Mouse (Mus musculus): ENCODE data around the gene Lrmp. TPM values are rescaled to one million over a fixed set of nuclear protein-coding genes. Genes with fewer than 3 reads are reported as not detected.

The Lrmp gene
- polyA plus RNA-seq, 1 experiment from 2014 or later, result 3.5 TPM

DNA sequence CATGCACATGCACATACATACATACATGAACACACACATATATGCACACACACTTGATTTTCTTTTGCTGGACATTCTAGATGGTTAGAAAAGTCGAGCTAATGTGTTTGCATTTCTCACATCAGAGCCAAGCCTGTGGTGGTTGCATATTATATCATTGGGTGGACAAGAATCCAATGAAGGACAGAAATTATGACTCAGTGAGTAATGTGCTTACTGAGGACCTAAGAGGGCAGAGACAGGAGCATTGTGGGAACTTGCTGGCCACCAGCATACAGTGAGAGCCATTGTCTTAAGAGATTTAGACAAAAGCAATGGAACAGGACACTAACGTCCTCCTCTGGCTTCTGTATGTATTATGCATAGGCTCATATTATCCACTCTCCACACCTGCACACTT lies 892 bp upstream of the Lrmp start:
- ATAC-seq (ENCODE audit: insufficient read depth, low FRiP score, low TSS enrichment) (no peak), DNase-seq (ENCODE audit: low spot score) (no peak)
- Histone ChIP-seq H3K27ac (ENCODE audit: low read depth, low read length) (no peak overlapping the region), H3K4me3 (ENCODE audit: low read depth, low read length) (no peak overlapping the region), H3K9ac (ENCODE audit: low read length) (no peak overlapping the region), H3K4me1 (ENCODE audit: control insufficient read depth, insufficient read depth, low read length) (peaks cover 5% of the 10 kb centered on the region; the same call in 1 of the 2 replicates), H3K27me3 (ENCODE audit: control insufficient read depth, insufficient read depth, low read length) (no peaks in the 10 kb centered on the region), H3K4me2 (ENCODE audit: low read depth) (no peak overlapping the region), H3K9me3 (ENCODE audit: control insufficient read depth, low read length) (no peaks in the 10 kb centered on the region), H3K36me3 (ENCODE audit: control insufficient read depth, insufficient read depth, low read length) (no peaks in the 10 kb centered on the region)
- WGBS, result 87% methylated on average over 2 of the region's 2 CpGs

DNA sequence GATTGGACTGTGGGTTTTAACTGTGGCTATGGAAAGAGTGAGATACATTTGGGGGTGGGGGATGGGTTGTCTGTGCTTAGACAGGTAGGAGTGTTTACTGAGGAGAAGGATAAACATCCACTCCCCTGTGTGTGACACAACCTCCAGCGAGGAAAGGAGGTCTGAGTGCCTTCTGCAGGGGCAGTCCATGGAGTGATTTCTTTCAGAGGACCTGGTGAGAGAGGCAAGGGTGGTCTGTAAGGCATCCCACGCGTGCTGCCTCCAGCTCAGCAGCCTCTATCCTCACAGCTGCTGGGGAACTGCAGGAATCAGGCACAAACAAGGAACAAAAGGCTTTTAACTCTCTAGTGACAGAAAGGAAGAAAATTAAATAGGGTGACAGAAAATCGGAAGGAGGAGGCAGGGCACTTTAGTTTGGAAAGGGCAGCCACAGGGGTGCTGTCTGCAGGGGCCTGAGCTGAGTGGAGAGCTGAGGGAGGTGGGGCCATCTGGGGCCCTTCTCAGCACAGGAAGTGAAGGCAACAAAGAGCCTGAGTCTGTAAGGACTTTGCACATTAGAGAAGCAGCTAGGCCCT lies 732 bp downstream of the Lrmp start:
- Histone ChIP-seq H3K9ac (ENCODE audit: low read length) (peak overlapping the region; percentile 20), H3K36me3 (ENCODE audit: control insufficient read depth, insufficient read depth, low read length) (no peaks in the 10 kb centered on the region), H3K4me2 (ENCODE audit: low read depth) (no peak overlapping the region), H3K9me3 (ENCODE audit: control insufficient read depth, low read length) (no peaks in the 10 kb centered on the region), H3K27ac (ENCODE audit: low read depth, low read length) (peak overlapping the region; percentile 2; the same call in 1 of the 2 replicates), H3K4me3 (ENCODE audit: low read depth, low read length) (no peak overlapping the region), H3K27me3 (ENCODE audit: control insufficient read depth, insufficient read depth, low read length) (no peaks in the 10 kb centered on the region), H3K4me1 (ENCODE audit: control insufficient read depth, insufficient read depth, low read length) (peaks cover 5% of the 10 kb centered on the region; the same call in 1 of the 2 replicates)
- ATAC-seq (ENCODE audit: insufficient read depth, low FRiP score, low TSS enrichment), result peak; percentile 89
- WGBS, result 9% methylated on average over 4 of the region's 4 CpGs
- DNase-seq (ENCODE audit: low spot score), result peak; percentile 53

DNA sequence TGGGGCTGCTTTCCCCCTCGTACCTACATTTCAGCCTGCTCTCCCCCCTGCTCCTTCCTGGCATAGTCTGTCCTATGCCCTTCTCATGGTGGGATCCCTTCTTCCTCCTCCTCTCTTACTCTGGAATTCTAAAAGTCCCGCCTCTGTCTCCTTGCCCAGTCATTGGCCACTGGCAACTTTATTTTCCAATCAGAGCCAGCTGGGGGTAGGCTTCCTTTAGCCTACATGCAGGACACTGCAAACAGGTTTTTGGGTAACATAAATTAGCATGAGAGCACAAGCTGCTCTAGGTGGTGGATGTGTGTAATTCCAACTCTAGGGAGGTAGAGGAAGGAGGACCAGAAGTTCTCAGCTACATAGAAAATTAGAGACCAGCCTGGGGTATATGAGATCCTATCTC lies 4.6 kb downstream of the Lrmp start:
- H3K9ac ChIP-seq (ENCODE audit: low read length), result no peak overlapping the region
- WGBS, result 75% methylated on average over 2 of the region's 2 CpGs
- peaks cover 9% of the 10 kb centered on the region for H3K4me1 ChIP-seq (ENCODE audit: control insufficient read depth, insufficient read depth, low read length)
- H3K4me3 ChIP-seq (ENCODE audit: low read depth, low read length), result no peak overlapping the region
- no peak overlapping the region for H3K4me2 ChIP-seq (ENCODE audit: low read depth)
- H3K27me3 ChIP-seq (ENCODE audit: control insufficient read depth, insufficient read depth, low read length), result no peaks in the 10 kb centered on the region
- H3K36me3 ChIP-seq (ENCODE audit: control insufficient read depth, insufficient read depth, low read length), result no peaks in the 10 kb centered on the region
- no peak overlapping the region for H3K27ac ChIP-seq (ENCODE audit: low read depth, low read length)
- ATAC-seq (ENCODE audit: insufficient read depth, low FRiP score, low TSS enrichment), result no peak
- no peaks in the 10 kb centered on the region for H3K9me3 ChIP-seq (ENCODE audit: control insufficient read depth, low read length)
- DNase-seq (ENCODE audit: low spot score), result no peak

DNA sequence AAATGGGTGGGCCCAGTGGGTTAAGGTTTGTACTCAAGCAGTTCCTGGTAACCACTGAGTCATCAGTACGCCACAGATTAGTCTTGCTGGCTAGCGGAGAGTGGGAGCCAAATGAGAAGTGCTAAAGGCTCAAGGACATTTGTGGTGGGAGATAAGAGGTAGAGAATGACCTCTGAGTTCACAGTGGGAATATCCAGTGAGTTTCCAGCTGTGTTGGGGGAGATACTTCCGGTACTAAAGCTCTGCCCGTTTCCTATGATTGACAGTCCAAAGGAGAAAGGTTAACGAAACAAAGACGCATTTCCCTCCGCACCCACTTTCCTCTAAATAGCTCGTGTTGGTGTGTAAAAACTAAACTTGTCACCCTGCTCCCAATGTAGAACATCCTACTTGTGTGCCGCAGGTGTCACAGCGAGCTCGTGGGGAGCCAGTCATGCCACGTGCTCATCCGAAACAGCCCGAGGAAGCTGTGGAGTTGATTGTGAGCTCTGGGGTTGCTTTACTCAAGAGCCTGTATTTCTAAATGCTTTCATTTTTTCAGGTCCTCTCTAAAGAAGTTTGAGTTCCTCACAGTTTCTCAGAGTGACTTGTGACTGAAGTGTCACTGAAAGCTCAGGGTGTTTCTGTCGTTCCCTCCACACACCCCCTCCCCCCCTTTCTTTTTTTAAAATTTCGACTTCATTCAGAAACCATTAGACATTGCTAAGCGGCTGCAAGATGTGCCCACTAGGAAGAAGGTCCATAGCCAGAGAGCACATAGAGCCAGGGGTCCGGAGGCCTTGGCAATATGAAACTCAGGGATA lies 5.5 kb downstream of the Lrmp start:
- WGBS, result 58% methylated on average over 18 of the region's 18 CpGs
- Histone ChIP-seq H3K36me3 (ENCODE audit: control insufficient read depth, insufficient read depth, low read length) (no peaks in the 10 kb centered on the region), H3K4me1 (ENCODE audit: control insufficient read depth, insufficient read depth, low read length) (peaks cover 9% of the 10 kb centered on the region), H3K27ac (ENCODE audit: low read depth, low read length) (no peak overlapping the region), H3K4me2 (ENCODE audit: low read depth) (no peak overlapping the region), H3K9me3 (ENCODE audit: control insufficient read depth, low read length) (no peaks in the 10 kb centered on the region), H3K4me3 (ENCODE audit: low read depth, low read length) (no peak overlapping the region), H3K27me3 (ENCODE audit: control insufficient read depth, insufficient read depth, low read length) (no peaks in the 10 kb centered on the region), H3K9ac (ENCODE audit: low read length) (no peak overlapping the region)
- ATAC-seq (ENCODE audit: insufficient read depth, low FRiP score, low TSS enrichment) (no peak), DNase-seq (ENCODE audit: low spot score) (no peak)

DNA sequence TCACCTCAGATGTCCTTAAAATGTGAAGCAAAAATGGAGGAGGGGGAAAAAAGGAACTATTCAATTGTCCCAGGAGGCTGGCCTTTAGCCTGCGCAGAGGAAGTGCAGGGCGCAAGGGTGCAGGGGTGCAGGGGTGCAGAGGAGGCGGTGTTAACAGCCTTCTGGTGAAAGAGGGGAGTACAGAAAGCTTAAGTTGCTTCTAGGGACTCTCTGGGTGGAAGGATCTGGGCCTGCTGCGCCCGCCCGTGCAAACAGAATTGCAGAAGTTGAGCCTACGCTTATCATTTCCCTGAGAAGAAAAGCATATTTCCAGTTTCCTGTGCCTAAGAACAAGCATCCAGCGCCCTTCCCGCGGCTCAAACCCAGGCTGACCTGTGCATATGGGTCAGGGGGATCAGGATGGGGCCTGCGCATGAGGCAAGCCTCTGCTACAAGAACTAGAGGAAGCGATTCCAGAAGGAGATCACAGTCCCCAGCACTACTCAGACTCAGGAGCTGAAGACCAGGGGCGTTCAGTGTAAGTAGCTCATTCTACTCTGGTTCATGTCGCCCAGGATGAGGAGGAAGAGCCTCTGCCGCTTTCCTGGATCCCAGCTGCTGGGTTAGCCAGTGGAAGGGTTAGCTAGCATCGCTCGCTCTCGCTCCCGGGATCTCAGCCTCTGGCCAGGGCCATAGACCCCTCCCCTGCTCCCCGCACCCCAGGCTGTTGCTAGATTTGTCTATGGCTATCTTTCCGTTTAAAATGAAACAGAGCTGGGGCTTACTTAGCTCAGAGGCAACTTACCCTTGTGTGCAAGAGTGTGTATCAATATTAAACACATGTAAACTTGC lies 6.4 kb downstream of the Lrmp start:
- peaks cover 7% of the 10 kb centered on the region for H3K4me1 ChIP-seq (ENCODE audit: control insufficient read depth, insufficient read depth, low read length)
- H3K9me3 ChIP-seq (ENCODE audit: control insufficient read depth, low read length), result no peaks in the 10 kb centered on the region
- no peak overlapping the region for H3K4me3 ChIP-seq (ENCODE audit: low read depth, low read length)
- ATAC-seq (ENCODE audit: insufficient read depth, low FRiP score, low TSS enrichment) (no peak), DNase-seq (ENCODE audit: low spot score) (peak; percentile 27)
- WGBS, result 46% methylated on average over 21 of the region's 21 CpGs
- H3K27ac ChIP-seq (ENCODE audit: low read depth, low read length), result no peak overlapping the region
- H3K27me3 ChIP-seq (ENCODE audit: control insufficient read depth, insufficient read depth, low read length), result no peaks in the 10 kb centered on the region
- no peaks in the 10 kb centered on the region for H3K36me3 ChIP-seq (ENCODE audit: control insufficient read depth, insufficient read depth, low read length)
- H3K4me2 ChIP-seq (ENCODE audit: low read depth), result no peak overlapping the region
- H3K9ac ChIP-seq (ENCODE audit: low read length), result peak overlapping the region; percentile 35; the same call in 1 of the 2 replicates

DNA sequence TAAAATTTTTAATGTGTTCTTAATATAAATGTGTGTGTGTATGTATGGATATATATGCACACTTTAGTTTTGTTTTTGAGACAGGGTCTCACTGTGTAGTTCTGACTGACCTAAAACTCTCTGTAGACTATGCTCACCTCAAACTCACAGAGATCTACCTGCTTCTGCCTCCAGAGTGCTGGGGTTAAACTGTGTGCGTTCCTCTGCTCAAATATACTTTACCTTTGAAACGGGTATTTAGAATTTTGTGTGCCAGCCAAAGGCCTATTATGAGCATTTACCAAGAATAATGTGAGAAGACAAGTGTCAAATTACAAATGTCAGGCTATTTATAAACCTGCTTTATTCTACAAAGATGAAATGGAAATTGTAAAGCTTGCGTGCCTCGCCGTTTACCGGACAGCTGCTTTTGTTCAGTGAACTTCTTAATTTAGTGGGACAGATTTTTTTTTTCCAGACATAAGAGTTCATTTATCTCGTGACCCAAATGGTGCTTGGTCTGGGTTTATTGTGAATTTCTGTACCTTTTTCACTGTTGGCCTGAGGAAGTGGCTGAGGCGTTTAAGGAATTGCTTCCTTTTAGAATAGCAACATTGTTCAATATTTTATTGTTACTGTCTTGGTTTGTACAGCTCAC lies 7.1 kb downstream of the Lrmp start:
- H3K4me3 ChIP-seq (ENCODE audit: low read depth, low read length), result no peak overlapping the region
- ATAC-seq (ENCODE audit: insufficient read depth, low FRiP score, low TSS enrichment) (no peak), DNase-seq (ENCODE audit: low spot score) (no peak)
- WGBS, result 53% methylated on average over 8 of the region's 8 CpGs
- no peak overlapping the region for H3K9ac ChIP-seq (ENCODE audit: low read length)
- no peak overlapping the region for H3K4me2 ChIP-seq (ENCODE audit: low read depth)
- H3K27ac ChIP-seq (ENCODE audit: low read depth, low read length), result no peak overlapping the region
- H3K27me3 ChIP-seq (ENCODE audit: control insufficient read depth, insufficient read depth, low read length), result no peaks in the 10 kb centered on the region
- H3K36me3 ChIP-seq (ENCODE audit: control insufficient read depth, insufficient read depth, low read length), result no peaks in the 10 kb centered on the region
- H3K4me1 ChIP-seq (ENCODE audit: control insufficient read depth, insufficient read depth, low read length), result peaks cover 4% of the 10 kb centered on the region
- H3K9me3 ChIP-seq (ENCODE audit: control insufficient read depth, low read length), result no peaks in the 10 kb centered on the region

DNA sequence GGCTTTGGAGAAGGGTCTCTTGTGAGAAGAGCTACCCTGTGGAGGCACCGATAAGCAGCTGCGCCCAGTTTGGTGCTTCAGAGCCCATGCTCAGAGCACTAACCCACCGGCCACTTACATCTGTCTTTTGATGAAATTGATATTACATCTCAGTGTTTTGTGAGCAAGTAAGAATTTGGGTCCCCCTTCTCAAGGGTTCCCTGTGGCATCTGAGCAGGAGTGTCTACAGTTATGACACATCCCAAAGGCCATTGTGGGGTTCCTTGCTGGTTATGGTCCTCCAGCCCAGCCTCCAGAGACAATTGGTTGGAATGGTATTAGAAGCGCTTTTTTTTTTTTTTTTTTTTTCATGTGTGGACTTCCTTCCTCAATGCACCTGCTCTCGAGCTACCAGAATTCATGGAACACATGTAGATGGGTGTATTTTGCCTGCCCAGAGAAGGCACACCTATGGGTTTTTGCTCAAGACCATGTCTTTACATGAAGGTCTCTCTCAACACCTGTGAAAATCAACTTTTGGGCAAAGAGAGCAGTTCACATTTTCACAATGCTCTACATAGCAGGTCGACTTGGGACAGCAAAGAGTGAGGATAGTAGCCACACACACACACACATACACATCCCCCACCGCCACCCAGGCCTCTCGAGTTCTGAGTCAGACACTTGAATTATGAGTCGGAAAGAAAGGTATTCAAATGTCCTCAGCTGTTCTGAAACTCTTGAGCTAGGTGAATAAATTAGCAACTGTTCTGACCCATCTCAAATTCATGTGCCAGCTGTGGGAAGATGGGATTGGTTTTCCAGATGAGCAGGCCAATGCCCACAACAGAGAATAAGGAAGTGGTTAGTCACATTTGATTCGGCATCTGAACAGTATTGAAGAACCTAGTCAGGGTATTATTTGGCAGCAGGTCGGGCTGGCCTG lies 7.9 kb downstream of the Lrmp start:
- H3K4me3 ChIP-seq (ENCODE audit: low read depth, low read length), result no peak overlapping the region
- H3K9ac ChIP-seq (ENCODE audit: low read length), result no peak overlapping the region
- ATAC-seq (ENCODE audit: insufficient read depth, low FRiP score, low TSS enrichment) (no peak), DNase-seq (ENCODE audit: low spot score) (no peak)
- H3K27me3 ChIP-seq (ENCODE audit: control insufficient read depth, insufficient read depth, low read length), result no peaks in the 10 kb centered on the region
- no peaks in the 10 kb centered on the region for H3K9me3 ChIP-seq (ENCODE audit: control insufficient read depth, low read length)
- 75% methylated on average over 11 of the region's 11 CpGs for WGBS
- no peak overlapping the region for H3K4me2 ChIP-seq (ENCODE audit: low read depth)
- no peak overlapping the region for H3K27ac ChIP-seq (ENCODE audit: low read depth, low read length)
- no peaks in the 10 kb centered on the region for H3K36me3 ChIP-seq (ENCODE audit: control insufficient read depth, insufficient read depth, low read length)
- H3K4me1 ChIP-seq (ENCODE audit: control insufficient read depth, insufficient read depth, low read length), result peaks cover 4% of the 10 kb centered on the region

DNA sequence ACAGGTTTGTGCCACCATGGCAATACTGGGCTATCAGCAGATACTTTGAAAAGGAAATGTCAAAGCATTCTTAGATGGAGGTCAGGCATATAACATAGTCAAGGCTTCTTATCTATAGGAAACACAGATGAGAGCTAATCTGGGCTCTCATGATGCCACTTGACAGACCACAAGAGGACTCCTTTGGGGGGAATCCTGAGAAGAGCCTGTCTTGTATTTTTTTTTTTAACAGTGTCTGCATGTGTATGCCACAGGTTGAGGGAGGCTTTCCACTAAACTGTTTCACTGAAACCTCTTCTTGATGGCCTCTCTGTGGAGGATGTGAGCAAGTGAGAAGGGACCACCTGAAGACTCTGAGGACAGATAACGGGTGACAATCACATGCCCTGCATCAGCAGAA lies 9.2 kb downstream of the Lrmp start:
- no peaks in the 10 kb centered on the region for H3K27me3 ChIP-seq (ENCODE audit: control insufficient read depth, insufficient read depth, low read length)
- no peak overlapping the region for H3K4me3 ChIP-seq (ENCODE audit: low read depth, low read length)
- WGBS, result 82% methylated on average over 1 of the region's 1 CpGs
- no peak for ATAC-seq (ENCODE audit: insufficient read depth, low FRiP score, low TSS enrichment)
- H3K9me3 ChIP-seq (ENCODE audit: control insufficient read depth, low read length), result no peaks in the 10 kb centered on the region
- no peak overlapping the region for H3K4me2 ChIP-seq (ENCODE audit: low read depth)
- H3K4me1 ChIP-seq (ENCODE audit: control insufficient read depth, insufficient read depth, low read length), result peaks cover 4% of the 10 kb centered on the region
- no peak for DNase-seq (ENCODE audit: low spot score)
- H3K36me3 ChIP-seq (ENCODE audit: control insufficient read depth, insufficient read depth, low read length), result no peaks in the 10 kb centered on the region
- no peak overlapping the region for H3K27ac ChIP-seq (ENCODE audit: low read depth, low read length)
- H3K9ac ChIP-seq (ENCODE audit: low read length), result no peak overlapping the region

Measured in neural tube, embryonic 11.5 days (tissue).